Mouse (Mus musculus) forelimb bud, embryonic 11.5 days (tissue): ENCODE measurements around the gene Pgghg.

Experiments used
- DNase-seq: peaks from one replicate; pipeline ENCODE4 v3.0.0-alpha.2; 2012; ENCODE audit warnings: low read depth, low spot score

Gene Pgghg

GRCm38 (mm10) chr7:140990622-140991021, 49.4 kb downstream of the Pgghg start:
- no peak for DNase-seq

- no peak for DNase-seq
These were observed 50.0 kb downstream of the Pgghg start for GRCm38 (mm10) chr7:140991117-140991689.
